Mouse (Mus musculus): ENCODE results near the gene Prr5l. TPM values are rescaled to one million over a fixed set of nuclear protein-coding genes. Genes with fewer than 3 reads are reported as not detected.

Gene Prr5l
- polyA plus RNA-seq, 1 experiment: 0.43 TPM

- TF ChIP-seq MAX (IDR thresholded peaks at IDR 0.05): no peak
- TF ChIP-seq USF1 (IDR thresholded peaks at IDR 0.05; ENCODE audit: low read depth): no peak
- no peak for TF ChIP-seq MYOG (IDR thresholded peaks at IDR 0.05; ENCODE audit: control insufficient read depth, extremely low read depth, insufficient read length)
- no peak for TF ChIP-seq CTCF (IDR thresholded peaks at IDR 0.05; ENCODE audit: control insufficient read depth, insufficient read depth, insufficient read length)
- TF ChIP-seq FOSL1 (IDR thresholded peaks at IDR 0.05; ENCODE audit: insufficient read depth, low read length, poor library complexity, severe bottlenecking): no peak
- TF ChIP-seq CEBPB (IDR thresholded peaks at IDR 0.05; ENCODE audit: low read depth): no peak
- no peak for TF ChIP-seq MYOD1 (IDR thresholded peaks at IDR 0.05; ENCODE audit: control insufficient read depth, insufficient read length, low read depth)
- Histone ChIP-seq H3K27me3 (ENCODE audit: control insufficient read depth, insufficient read depth, insufficient read length) (no peaks in the 10 kb centered on the region), H3K4me3 (ENCODE audit: insufficient read depth, poor library complexity, severe bottlenecking) (no peak overlapping the region), H3K79me2 (ENCODE audit: control insufficient read depth, insufficient read depth) (peaks cover 28% of the 10 kb centered on the region), H3ac (ENCODE audit: control insufficient read depth, insufficient read length, low read depth) (no peak overlapping the region), H3K79me3 (ENCODE audit: low read depth) (no peaks in the 10 kb centered on the region), H3K36me3 (ENCODE audit: control insufficient read depth, insufficient read depth) (peaks cover 8% of the 10 kb centered on the region)
Measured at GRCm38 (mm10) chr2:101894126-101894525, 11.3 kb upstream of the Prr5l start.

GRCm38 (mm10) chr2:101891143-101891542, 8.3 kb upstream of the Prr5l start:
- peaks cover 2% of the 10 kb centered on the region for H3K79me3 ChIP-seq (ENCODE audit: low read depth)
- no peaks in the 10 kb centered on the region for H3K27me3 ChIP-seq (ENCODE audit: control insufficient read depth, insufficient read depth, insufficient read length)
- H3K79me2 ChIP-seq (ENCODE audit: control insufficient read depth, insufficient read depth): peaks cover 41% of the 10 kb centered on the region
- no peak overlapping the region for H3K4me3 ChIP-seq (ENCODE audit: insufficient read depth, poor library complexity, severe bottlenecking)
- H3ac ChIP-seq (ENCODE audit: control insufficient read depth, insufficient read length, low read depth): no peak overlapping the region
- peaks cover 8% of the 10 kb centered on the region for H3K36me3 ChIP-seq (ENCODE audit: control insufficient read depth, insufficient read depth)
- no peak for TF ChIP-seq FOSL1 (IDR thresholded peaks at IDR 0.05; ENCODE audit: insufficient read depth, low read length, poor library complexity, severe bottlenecking)
- TF ChIP-seq CEBPB (IDR thresholded peaks at IDR 0.05; ENCODE audit: low read depth): no peak
- no peak for TF ChIP-seq CTCF (IDR thresholded peaks at IDR 0.05; ENCODE audit: control insufficient read depth, insufficient read depth, insufficient read length)

DNA sequence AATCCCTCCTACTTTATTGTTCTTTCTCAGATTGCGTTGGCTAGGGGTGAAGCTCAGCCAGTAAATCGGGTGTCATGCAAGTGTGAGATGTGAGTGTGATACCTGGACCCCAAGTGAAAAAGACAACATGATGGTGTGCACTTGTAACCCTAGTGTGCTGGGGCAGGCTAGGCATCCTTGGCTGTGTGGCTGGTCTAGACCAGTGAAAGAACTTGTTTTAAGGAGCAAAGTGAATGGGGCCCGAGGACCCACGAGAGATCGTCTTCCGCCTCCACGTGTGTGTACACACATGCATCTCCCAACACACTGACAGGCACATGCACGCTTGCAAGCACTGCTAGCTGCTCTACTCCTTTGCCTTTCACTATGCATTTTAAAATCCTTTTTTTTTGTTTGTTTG, 6.1 kb upstream of the Prr5l start:
- peaks cover 2% of the 10 kb centered on the region for H3K79me3 ChIP-seq (ENCODE audit: low read depth)
- peaks cover 5% of the 10 kb centered on the region for H3K36me3 ChIP-seq (ENCODE audit: control insufficient read depth, insufficient read depth)
- no peak overlapping the region for H3K4me3 ChIP-seq (ENCODE audit: insufficient read depth, poor library complexity, severe bottlenecking)
- H3K27me3 ChIP-seq (ENCODE audit: control insufficient read depth, insufficient read depth, insufficient read length): no peaks in the 10 kb centered on the region
- TF ChIP-seq FOSL1 (IDR thresholded peaks at IDR 0.05; ENCODE audit: insufficient read depth, low read length, poor library complexity, severe bottlenecking): no peak
- TF ChIP-seq USF1 (IDR thresholded peaks at IDR 0.05; ENCODE audit: low read depth): no peak
- no peak for TF ChIP-seq MYOD1 (IDR thresholded peaks at IDR 0.05; ENCODE audit: control insufficient read depth, insufficient read length, low read depth)
- no peak for TF ChIP-seq MYOG (IDR thresholded peaks at IDR 0.05; ENCODE audit: control insufficient read depth, extremely low read depth, insufficient read length)
- no peak for TF ChIP-seq CTCF (IDR thresholded peaks at IDR 0.05; ENCODE audit: control insufficient read depth, insufficient read depth, insufficient read length)
- no peak for TF ChIP-seq MAX (IDR thresholded peaks at IDR 0.05)
- TF ChIP-seq CEBPB (IDR thresholded peaks at IDR 0.05; ENCODE audit: low read depth): no peak
- H3K79me2 ChIP-seq (ENCODE audit: control insufficient read depth, insufficient read depth): peaks cover 39% of the 10 kb centered on the region
- H3ac ChIP-seq (ENCODE audit: control insufficient read depth, insufficient read length, low read depth): no peak overlapping the region

DNA sequence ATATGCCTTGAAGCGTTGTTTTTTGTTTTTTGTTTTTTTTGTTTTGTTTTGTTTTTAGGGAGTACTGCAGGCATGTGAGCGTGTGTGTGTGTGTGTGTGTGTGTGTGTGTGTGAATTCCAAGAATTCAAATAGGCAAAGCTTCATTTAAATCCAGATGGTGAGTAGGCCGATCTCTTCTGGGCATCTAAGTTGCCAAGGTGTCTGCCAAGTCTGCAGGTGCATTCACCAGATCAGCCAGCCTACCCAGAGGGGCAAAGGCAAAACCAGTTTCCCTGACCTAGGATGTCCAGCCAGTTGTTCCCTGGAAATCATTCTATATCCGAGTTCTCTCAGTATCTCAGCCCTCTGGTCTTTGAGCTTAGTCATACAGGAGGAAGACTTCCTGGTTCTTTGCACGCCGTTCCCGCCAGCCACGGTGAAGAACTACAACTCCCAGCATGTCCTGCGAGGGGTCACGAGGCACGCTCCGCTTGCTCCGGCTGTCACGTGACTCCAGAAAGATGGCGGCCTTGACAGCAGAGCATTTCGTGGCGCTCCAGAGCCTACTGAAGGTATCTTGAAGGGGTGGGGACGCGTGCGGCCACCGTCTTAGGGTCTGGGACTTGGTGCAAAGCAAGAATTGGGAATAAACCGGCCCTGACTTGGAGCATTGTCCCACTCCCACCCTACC, 3.1 kb upstream of the Prr5l start, which contains the start of gene Commd9:
Commd9 (plus strand) TSS at position 480 of the 671 bp plus-strand sequence.
- no peaks in the 10 kb centered on the region for H3K27me3 ChIP-seq (ENCODE audit: control insufficient read depth, insufficient read depth, insufficient read length)
- peak within 1 kb of the TSS; percentile 57 for H3K4me3 ChIP-seq (ENCODE audit: insufficient read depth, poor library complexity, severe bottlenecking)
- TF ChIP-seq USF1 (IDR thresholded peaks at IDR 0.05; ENCODE audit: low read depth): peak; percentile 100
- TF ChIP-seq FOSL1 (IDR thresholded peaks at IDR 0.05; ENCODE audit: insufficient read depth, low read length, poor library complexity, severe bottlenecking): no peak
- peak; percentile 85 for TF ChIP-seq MAX (IDR thresholded peaks at IDR 0.05)
- TF ChIP-seq CTCF (IDR thresholded peaks at IDR 0.05; ENCODE audit: control insufficient read depth, insufficient read depth, insufficient read length): no peak
- no peak for TF ChIP-seq MYOG (IDR thresholded peaks at IDR 0.05; ENCODE audit: control insufficient read depth, extremely low read depth, insufficient read length)
- TF ChIP-seq CEBPB (IDR thresholded peaks at IDR 0.05; ENCODE audit: low read depth): no peak
- no peak for TF ChIP-seq MYOD1 (IDR thresholded peaks at IDR 0.05; ENCODE audit: control insufficient read depth, insufficient read length, low read depth)
- H3K36me3 ChIP-seq (ENCODE audit: control insufficient read depth, insufficient read depth): no peaks in the 10 kb centered on the region
- H3K79me2 ChIP-seq (ENCODE audit: control insufficient read depth, insufficient read depth): peaks cover 19% of the 10 kb centered on the region
- H3K79me3 ChIP-seq (ENCODE audit: low read depth): peaks cover 2% of the 10 kb centered on the region
- H3ac ChIP-seq (ENCODE audit: control insufficient read depth, insufficient read length, low read depth): peak within 1 kb of the TSS; percentile 67

- H3K36me3 ChIP-seq (ENCODE audit: control insufficient read depth, insufficient read depth): no peaks in the 10 kb centered on the region
- H3K79me2 ChIP-seq (ENCODE audit: control insufficient read depth, insufficient read depth): peaks cover 14% of the 10 kb centered on the region
- no peak overlapping the region for H3ac ChIP-seq (ENCODE audit: control insufficient read depth, insufficient read length, low read depth)
- no peak overlapping the region for H3K4me3 ChIP-seq (ENCODE audit: insufficient read depth, poor library complexity, severe bottlenecking)
- H3K79me3 ChIP-seq (ENCODE audit: low read depth): peaks cover 2% of the 10 kb centered on the region
- peaks cover 3% of the 10 kb centered on the region for H3K27me3 ChIP-seq (ENCODE audit: control insufficient read depth, insufficient read depth, insufficient read length)
- TF ChIP-seq MYOD1 (IDR thresholded peaks at IDR 0.05; ENCODE audit: control insufficient read depth, insufficient read length, low read depth) (no peak), FOSL1 (IDR thresholded peaks at IDR 0.05; ENCODE audit: insufficient read depth, low read length, poor library complexity, severe bottlenecking) (no peak)
Measured at GRCm38 (mm10) chr2:101884286-101884685, 1.5 kb upstream of the Prr5l start.
